Mouse (Mus musculus): ENCODE measurements around the gene Cop1.
A peak's percentile ranks its signal among the peaks of the same experiment; 100 is the strongest.

Cop1 gene

GRCm38 (mm10) chr1:159290219-159290618 lies 58.1 kb downstream of the Cop1 start:
- DNase-seq (ENCODE audit: low spot score), result no peak

GRCm38 (mm10) chr1:159290859-159291258 lies 58.7 kb downstream of the Cop1 start:
- no peak for DNase-seq (ENCODE audit: low spot score)

GRCm38 (mm10) chr1:159301418-159302082 lies 69.4 kb downstream of the Cop1 start:
- DNase-seq (ENCODE audit: low spot score), result no peak

DNA sequence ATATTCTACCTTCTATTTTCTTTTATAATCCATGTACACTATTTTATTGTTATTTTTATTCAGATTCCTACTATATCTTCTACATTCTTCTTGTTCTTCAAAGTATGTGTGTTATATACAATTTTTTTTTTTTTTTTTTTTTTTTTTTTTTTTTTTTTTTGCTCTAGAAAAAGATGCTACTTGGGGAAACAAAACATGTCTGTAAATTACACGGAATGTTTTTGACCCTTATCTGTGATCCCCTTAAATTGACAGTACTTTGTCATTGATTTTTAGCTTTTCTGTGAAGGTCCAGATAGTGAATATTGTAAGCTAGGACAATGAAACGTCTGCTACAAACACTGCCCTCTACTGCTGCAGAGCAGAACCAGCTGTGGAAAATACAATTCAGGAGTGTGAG lies 81.5 kb downstream of the Cop1 start:
- no peak for DNase-seq (ENCODE audit: low spot score)

DNA sequence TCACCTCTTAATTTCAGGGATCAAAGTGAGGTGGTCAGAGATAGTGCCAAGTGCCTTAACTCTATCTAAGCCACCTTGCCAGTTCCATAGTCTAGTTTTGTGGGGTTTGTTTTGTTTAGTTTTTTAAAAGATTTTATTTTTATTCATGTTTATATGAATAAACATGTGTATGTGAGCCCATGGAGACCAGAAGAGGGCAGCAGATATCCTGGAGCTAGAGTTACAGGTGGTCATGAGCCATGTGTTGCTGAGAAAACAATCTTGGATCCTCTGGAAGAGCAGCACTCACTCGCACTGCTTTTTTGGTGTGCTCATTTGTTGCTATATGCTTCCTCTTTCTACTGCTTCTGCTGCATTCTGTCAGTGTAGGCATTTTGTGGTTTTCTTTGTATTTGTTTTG lies 90.5 kb downstream of the Cop1 start:
- no peak for DNase-seq (ENCODE audit: low spot score)

GRCm38 (mm10) chr1:159331008-159331407 lies 98.9 kb downstream of the Cop1 start:
- no peak for DNase-seq (ENCODE audit: low spot score)

DNA sequence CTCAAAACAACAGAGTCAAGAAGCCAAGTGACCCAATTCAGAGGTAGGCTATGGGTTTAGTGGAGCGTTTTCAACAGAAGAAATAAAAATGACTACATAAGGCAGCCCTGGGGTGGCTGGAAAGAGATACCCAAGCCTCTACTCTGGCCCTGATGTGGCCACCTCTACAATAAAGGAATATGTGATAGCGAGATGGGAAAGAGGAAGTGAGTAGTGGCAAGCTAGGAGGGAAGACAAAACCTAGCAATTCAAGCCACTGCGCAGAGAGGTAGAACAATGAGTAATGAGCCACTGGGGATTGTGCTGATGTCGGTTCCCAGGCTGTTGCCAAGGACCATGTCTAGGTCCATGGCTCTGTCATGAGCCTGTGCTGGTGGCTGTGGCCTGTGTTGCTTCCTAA lies 102.0 kb downstream of the Cop1 start:
- DNase-seq (ENCODE audit: low spot score), result no peak

DNA sequence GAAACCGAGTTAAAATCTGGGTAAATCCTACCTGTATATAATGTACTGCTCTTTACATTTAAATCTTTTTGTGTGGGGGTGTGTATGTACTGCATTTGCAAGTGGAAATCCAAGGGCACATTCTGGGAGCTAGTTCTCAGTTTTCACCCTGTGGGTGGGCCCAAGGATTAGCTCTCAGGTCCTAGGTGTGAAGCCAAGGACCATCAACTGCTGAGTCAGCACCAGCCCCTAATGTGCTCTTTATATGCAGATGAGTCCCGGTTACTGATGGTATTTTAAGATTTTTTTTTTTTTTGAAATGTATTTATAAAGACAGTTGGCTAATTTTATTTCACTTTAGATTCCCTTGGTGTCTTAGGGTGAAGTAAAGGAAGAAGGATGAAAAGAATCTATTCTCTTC lies 110.2 kb downstream of the Cop1 start:
- no peak for DNase-seq (ENCODE audit: low spot score)

DNA sequence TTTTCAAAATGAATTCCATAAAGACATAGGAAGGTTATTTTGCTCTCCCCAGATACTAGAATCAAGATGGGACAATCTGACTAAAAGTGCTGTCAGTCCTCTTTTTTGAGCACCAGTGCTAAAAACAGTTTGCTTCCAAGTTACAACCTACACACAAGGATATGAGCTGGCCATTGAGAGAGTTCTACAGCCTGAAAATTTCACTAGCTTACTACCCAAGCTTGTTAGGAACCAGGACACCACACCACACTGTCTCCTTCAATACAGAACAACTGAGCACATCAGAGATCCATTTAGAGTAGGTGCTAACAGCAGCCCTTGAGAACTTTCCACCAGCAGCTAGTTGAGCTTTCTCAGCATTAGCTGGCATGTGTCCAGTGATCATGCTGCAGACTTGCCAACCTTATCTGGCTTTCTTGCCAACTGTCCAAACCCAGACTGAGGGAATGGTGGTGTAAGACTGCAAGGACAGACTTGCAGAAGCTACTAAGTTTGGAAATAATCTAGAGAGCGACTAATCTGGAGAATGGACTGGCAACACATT lies 123.0 kb downstream of the Cop1 start:
- no peak for DNase-seq (ENCODE audit: low spot score)

- DNase-seq (ENCODE audit: low spot score), result no peak
Observed at GRCm38 (mm10) chr1:159358713-159359112, 126.6 kb downstream of the Cop1 start.

- no peak for DNase-seq (ENCODE audit: low spot score)
Observed at GRCm38 (mm10) chr1:159371881-159372390, 139.8 kb downstream of the Cop1 start.

DNA sequence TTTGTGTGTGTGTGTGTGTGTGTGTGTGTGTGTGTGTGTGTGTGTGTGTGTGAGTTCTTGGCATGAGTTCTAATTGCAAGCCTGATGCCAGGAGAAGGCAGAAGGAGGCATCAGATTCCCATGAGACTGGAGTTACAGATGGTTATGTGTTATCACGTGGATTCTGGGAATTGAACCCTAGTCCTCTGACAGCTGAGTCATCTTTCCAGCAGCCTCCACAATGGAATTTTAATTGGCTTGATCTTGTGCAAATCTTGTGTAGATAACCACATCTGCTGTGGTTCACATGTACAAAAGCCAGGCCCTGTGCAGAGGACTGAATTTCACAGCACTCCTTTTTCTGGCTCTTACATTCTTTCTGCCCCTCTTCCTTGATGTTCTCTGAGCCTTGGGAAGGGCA lies 150.1 kb downstream of the Cop1 start:
- DNase-seq (ENCODE audit: low spot score), result no peak

DNA sequence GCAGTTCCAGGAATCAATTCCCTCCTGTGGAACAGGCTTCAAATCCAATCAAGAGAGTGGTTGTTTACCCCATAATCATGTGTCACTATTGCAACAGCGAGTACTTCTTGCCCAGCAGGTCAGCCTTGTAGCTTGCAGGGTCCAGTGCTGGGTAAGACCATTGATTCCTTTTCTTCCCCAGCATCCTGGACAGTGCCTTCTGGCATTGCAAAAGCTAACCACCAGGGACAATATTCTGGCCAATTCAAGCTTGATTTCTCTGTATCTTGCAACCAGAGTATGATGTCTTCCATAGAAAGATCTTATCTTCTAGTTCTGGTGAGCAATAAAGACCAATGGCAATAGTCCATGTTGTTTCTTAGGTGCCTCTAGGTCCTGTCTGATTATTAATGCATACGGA lies 150.8 kb downstream of the Cop1 start:
- no peak for DNase-seq (ENCODE audit: low spot score)

GRCm38 (mm10) chr1:159386458-159386857 lies 154.3 kb downstream of the Cop1 start:
- DNase-seq (ENCODE audit: low spot score), result no peak

GRCm38 (mm10) chr1:159388565-159389024 lies 156.5 kb downstream of the Cop1 start:
- no peak for DNase-seq (ENCODE audit: low spot score)

- peak; percentile 35 for DNase-seq (ENCODE audit: low spot score)
Observed at GRCm38 (mm10) chr1:159390049-159390448, 157.9 kb downstream of the Cop1 start.

DNA sequence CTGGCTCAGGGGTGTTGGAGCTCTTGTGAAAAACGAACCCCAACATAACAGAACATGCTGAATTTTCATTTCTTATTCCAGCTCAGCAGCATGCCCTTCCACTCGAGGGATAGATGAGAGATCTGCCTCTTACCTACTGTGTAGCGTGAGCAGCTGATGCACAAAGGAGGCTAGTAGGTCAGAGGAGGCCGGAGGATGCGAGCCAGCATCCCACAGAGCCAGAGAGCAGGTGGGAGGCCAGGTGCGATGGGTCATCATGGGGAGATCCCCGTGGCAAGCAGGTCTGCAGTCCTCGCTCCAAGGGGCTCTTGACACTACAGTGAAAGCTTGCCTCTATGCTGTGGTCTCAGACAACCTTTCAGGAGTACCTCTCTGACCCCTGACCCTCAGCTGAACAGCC lies 160.5 kb downstream of the Cop1 start:
- no peak for DNase-seq (ENCODE audit: low spot score)

DNA sequence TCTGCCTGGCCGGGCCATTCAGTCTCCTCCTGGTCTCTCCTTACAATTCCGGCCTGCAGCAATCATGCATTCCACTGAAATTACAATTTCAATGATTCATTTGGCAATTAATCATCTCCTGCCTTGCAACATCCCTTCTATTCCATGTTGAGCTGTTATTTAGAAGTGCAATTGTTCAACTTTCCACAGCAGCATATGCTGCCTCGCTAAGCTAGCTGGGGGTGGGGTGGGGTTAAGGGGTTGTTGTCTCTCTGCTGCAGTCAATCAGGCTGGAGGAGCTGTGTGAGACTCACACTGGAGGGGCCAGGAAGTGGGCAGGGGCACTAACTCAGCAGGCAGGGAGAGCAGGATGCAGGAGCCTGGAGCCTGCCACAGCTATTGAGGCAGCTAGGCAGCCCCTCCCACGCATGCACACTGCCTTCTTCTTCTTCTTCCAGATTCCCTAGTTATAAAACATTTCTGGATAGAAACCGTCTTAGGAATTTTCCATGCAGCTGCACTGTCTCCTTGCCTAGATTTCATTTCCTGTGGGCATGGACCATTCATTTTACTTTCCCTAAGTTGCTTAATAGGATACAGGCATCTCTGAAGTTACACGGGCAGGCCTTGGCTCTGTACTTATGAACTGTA lies 161.1 kb downstream of the Cop1 start:
- DNase-seq (ENCODE audit: low spot score), result no peak

- no peak for DNase-seq (ENCODE audit: low spot score)
Observed at GRCm38 (mm10) chr1:159393931-159394330, 161.8 kb downstream of the Cop1 start.

GRCm38 (mm10) chr1:159396515-159396914 lies 164.4 kb downstream of the Cop1 start:
- peak; percentile 11 for DNase-seq (ENCODE audit: low spot score)
